Mouse (Mus musculus) MEL (cell line): ENCODE measurements around the gene Sart3.

Experiments
- CHD1 ChIP-seq: IDR thresholded peaks from 2 replicates; pipeline ENCODE4 v1.6.1; 2012; ENCODE audit warnings: low read depth, mild to moderate bottlenecking, inconsistent platforms, low read length, improper control_type of control experiment
- CTCF ChIP-seq, 3 experiments: IDR thresholded peaks in 2 of 3; conservative IDR thresholded peaks in 1 of 3; 2 replicates each; pipeline ENCODE4 v1.5.1; 2011 to 2012; ENCODE audit warnings: low read length in 3 of 3, low read depth in 2 of 3, mild to moderate bottlenecking in 2 of 3, improper control_type of control experiment in 1 of 3, inconsistent platforms in 1 of 3, mixed read lengths in 1 of 3, moderate library complexity in 1 of 3; ENCODE audit not compliant: control insufficient read depth in 1 of 3, insufficient read depth in 1 of 3, poor library complexity in 1 of 3, severe bottlenecking in 1 of 3
- GATA1 ChIP-seq: IDR thresholded peaks from 2 replicates; pipeline ENCODE4 v1.6.1; 2011; ENCODE audit warnings: low read depth, low read length, improper control_type of control experiment
- NRF1 ChIP-seq: IDR thresholded peaks from 2 replicates; pipeline ENCODE4 v1.6.1; 2014; ENCODE audit warnings: low read depth, mild to moderate bottlenecking, inconsistent platforms, low read length, improper control_type of control experiment, moderate library complexity; ENCODE audit not compliant: poor library complexity, insufficient read depth, severe bottlenecking
- POLR2A ChIP-seq, 2 experiments: IDR thresholded peaks; 2 replicates each; pipeline ENCODE4 v1.6.1; 2011 to 2012; ENCODE audit warnings: low read length in 2 of 2, mild to moderate bottlenecking in 2 of 2, control low read depth in 1 of 2, improper control_type of control experiment in 1 of 2, low read depth in 1 of 2, moderate library complexity in 1 of 2; ENCODE audit not compliant: control insufficient read depth in 1 of 2, insufficient read depth in 1 of 2, poor library complexity in 1 of 2
- POLR2AphosphoS2 ChIP-seq: IDR thresholded peaks from 2 replicates; pipeline ENCODE4 v1.6.1; 2011; ENCODE audit warnings: low read length, improper control_type of control experiment
- RAD21 ChIP-seq: IDR thresholded peaks from 2 replicates; pipeline ENCODE4 v1.6.1; 2011; ENCODE audit warnings: mild to moderate bottlenecking, low read depth, low read length, improper control_type of control experiment
- RCOR1 ChIP-seq: IDR thresholded peaks from 2 replicates; pipeline ENCODE4 v1.6.1; 2012; ENCODE audit warnings: low read depth, mild to moderate bottlenecking, inconsistent platforms, low read length, improper control_type of control experiment
- SIN3A ChIP-seq: IDR thresholded peaks from 2 replicates; pipeline ENCODE4 v1.6.1; 2012; ENCODE audit warnings: low read length, improper control_type of control experiment, inconsistent platforms
- TAL1 ChIP-seq: IDR thresholded peaks from 2 replicates; pipeline ENCODE4 v1.6.1; 2012; ENCODE audit warnings: mild to moderate bottlenecking, inconsistent platforms, low read length, moderate library complexity, mixed read lengths
- ZMIZ1 ChIP-seq: IDR thresholded peaks from 2 replicates; pipeline ENCODE4 v1.6.1; 2012; ENCODE audit warnings: low read depth, mild to moderate bottlenecking, inconsistent platforms, low read length, improper control_type of control experiment, moderate library complexity
- ZNF384 ChIP-seq: IDR thresholded peaks from 2 replicates; pipeline ENCODE4 v1.6.1; 2012; ENCODE audit warnings: low read depth, mild to moderate bottlenecking, inconsistent platforms, low read length, improper control_type of control experiment

- TF ChIP-seq RAD21, result no peak
- TF ChIP-seq CTCF (IDR thresholded peaks at IDR 0.05 in 2 of 3, conservative IDR thresholded peaks at IDR 0.05 in 1 of 3; ENCODE audit: control insufficient read depth in 1 of 3, insufficient read depth in 1 of 3, low read depth in 2 of 3, low read length in 3 of 3, poor library complexity in 1 of 3, severe bottlenecking in 1 of 3), result no peak
- TF ChIP-seq TAL1, result no peak
- no peak for TF ChIP-seq ZMIZ1
- no peak for TF ChIP-seq GATA1
- no peak for TF ChIP-seq POLR2A (IDR thresholded peaks at IDR 0.05; ENCODE audit: control insufficient read depth in 1 of 2, insufficient read depth in 1 of 2, low read depth in 1 of 2, low read length in 2 of 2, poor library complexity in 1 of 2)
- TF ChIP-seq POLR2AphosphoS2, result no peak
- TF ChIP-seq NRF1, result no peak
- TF ChIP-seq ZNF384, result no peak
- TF ChIP-seq CHD1, result no peak
- no peak for TF ChIP-seq SIN3A
- TF ChIP-seq RCOR1, result no peak
These were observed 78.3 kb downstream of the Sart3 start for GRCm38 (mm10) chr5:113694000-113694399.
